Mouse (Mus musculus): ENCODE results near the gene Setd4. TPM values are rescaled to one million over a fixed set of nuclear protein-coding genes. Genes with fewer than 3 reads are reported as not detected.

Gene Setd4
- total RNA-seq, 4 experiments from 2014 or later = 4.0 to 11.5 (median 7.1) TPM

DNA sequence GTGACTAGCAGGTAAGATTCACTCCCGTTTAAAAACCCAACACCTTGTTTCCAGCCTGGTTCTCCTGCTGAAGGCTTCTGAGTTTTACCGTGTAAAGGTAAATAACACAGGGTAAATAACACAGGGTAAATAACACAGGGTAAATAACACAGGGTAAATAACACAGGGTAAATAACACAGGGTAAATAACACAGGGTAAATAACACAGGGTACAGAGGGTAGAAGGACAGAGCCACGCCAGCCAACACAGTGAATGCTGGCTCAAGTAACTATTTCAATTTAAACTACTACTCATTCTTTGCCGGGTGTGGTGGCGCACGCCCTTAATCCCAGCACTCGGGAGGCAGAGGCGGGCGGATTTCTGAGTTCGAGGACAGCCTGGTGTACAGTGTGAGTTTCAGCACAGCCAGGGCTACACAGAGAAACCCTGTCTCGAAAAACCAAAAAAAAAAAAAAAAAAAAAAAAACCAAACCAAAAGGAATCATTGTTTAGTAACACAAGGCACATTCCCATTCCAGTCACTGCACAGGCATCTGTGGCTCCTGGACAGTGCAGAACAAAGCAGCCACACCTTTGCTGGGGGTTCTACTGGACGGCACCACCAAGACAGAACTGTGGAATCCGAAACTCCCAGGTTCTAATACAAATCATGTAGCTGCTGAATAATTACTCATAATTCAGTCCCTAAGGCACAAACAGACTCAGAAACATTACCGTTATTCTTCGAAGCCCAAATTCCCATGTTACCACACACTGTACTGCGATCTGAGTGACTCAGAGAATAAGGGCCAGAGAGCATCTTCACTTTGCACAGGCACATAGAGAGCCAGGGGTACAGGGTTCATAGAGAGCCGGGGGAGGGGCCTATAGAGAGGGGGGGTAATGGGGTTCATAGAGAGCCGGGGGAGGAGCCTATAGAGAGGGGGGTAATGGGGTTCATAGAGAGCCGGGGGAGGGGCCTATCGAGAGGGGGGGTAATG is 12.1 kb downstream of the Setd4 start:
- no peak for DNase-seq

DNA sequence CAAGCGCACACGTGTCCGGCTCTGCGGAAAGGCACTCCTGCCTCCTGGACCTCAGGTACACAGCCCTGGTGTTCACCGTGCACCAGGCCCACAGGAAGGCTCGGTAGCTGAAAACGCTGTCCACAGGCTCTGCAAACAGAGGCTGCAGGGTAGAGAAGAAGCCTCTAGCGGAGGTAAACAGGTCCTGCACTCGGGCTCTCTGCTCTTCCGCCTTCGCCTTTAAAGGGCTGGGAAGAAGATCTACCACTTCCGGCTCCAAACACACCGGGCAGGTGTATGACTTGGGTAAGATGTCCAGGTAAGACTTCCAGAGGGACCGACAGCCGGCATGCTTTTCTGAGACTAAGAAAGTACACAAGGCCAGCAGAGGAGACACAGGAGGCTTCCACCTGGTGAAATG is 12.9 kb downstream of the Setd4 start:
- no peak for DNase-seq

DNA sequence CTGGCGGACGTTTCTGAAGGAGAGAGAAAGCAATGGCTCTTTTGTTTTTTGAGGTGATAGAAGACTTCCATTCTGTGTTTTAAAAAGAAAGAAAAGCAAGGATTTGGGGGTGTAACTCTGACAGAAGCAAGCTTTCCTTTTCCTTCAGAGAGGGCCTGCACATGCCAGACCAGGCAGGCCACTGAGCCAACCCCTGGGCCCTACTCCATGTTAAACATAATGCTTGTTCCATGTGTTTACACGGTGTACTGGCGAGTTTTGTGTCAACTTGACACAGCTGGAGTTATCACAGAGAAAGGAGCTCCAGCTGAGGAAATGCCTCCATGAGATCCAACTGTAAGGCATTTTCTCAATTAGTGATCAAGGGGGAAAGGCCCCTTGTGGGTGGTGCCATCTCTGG is 15.6 kb downstream of the Setd4 start:
- no peak for DNase-seq

DNA sequence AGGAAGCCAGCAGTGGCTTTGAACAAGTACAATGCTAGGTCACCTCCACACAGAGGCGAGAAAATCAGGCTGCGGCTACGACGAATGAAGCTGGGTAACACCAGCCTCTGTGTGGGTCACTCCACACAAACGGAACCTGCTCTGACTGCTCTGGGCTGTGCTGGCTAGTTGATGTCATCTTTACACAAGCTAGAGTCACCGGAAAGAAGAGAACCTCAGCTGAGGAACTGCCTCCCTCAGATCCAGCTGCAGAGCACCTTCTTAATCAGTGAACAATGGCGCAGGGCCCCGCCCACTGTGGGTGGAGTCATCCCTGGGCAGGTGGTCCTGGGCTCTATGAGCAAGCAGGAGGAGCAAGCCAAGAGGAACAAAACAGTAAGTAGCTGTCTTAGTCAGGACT is 17.5 kb downstream of the Setd4 start:
- no peak for DNase-seq

DNA sequence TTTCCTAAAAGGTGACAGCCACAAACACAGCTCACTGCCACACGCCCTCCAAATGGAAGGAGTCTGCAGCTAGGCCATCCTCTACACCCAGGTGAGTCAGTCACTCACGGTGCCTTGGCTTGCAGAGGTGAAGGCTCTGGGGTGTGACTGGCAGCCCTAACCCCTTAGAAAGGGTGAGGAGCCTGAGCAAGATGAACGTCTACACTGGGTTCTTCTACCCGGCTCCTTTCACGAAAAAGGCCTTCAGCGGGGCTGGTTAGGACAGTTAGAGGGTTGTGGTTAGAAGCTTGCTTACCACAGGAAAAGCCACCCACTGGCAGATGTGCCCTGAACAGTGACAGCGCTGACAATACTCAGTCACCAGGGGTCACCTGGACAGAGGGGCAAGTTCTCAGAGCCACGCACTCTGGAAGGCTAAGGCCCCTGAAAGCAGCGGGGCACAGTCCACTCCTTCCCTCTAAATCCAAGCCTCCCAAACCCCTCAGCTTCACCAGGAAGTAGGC is 18.1 kb downstream of the Setd4 start:
- DNase-seq = no peak

DNA sequence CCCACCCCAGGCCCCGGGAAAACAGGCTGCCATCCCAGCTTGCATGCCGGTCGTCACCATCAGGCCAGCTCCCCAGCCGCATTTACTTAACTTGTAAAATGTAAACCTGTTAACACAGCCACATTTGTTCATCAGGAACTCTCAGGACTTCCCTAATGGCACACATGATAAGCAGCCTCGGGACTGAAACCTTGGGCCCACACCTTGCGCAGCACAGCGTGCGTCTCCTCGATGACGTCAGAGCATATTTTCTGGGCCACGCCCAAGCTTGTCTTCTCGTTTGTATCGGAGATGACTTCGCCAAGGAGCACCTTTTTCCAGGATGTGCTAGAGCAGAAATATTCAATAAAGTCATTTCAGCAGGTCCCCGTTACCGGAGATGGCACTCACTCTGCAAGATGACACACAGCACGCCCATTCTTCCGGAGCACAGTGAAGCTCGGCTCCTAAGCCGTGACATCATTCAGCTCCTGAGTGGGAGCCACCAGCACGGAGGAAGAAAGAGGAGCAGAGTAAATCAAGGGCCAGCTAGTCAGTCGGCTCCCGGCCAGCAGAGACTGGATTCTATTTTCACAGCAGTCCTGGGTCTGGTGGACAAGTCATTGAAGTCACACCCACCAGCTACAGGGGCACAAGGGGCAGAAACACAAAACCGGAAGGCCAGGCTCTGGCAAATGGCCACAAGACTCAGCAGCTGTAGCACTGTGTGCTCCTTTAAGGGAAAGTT is 18.7 kb downstream of the Setd4 start:
- DNase-seq = no peak

DNA sequence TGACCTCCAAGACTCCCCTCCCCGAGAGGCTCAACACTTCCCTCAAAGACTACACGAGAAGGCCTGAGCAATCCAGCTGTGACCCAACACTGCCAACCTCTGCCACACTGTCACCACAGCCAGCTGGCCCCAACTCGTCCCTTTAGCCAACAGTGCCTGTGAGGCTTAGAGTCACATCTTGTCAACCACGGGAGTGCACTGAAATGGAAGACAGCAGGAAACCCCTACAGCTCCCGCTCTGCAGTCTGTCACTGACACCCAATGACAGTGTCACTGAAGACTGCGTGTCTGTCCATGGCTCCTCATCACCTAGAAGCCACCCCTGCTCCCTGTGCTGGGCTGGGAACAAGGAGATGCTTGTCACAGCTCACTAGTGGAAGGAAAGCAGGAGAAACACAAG is 22.7 kb downstream of the Setd4 start:
- no peak for DNase-seq

DNA sequence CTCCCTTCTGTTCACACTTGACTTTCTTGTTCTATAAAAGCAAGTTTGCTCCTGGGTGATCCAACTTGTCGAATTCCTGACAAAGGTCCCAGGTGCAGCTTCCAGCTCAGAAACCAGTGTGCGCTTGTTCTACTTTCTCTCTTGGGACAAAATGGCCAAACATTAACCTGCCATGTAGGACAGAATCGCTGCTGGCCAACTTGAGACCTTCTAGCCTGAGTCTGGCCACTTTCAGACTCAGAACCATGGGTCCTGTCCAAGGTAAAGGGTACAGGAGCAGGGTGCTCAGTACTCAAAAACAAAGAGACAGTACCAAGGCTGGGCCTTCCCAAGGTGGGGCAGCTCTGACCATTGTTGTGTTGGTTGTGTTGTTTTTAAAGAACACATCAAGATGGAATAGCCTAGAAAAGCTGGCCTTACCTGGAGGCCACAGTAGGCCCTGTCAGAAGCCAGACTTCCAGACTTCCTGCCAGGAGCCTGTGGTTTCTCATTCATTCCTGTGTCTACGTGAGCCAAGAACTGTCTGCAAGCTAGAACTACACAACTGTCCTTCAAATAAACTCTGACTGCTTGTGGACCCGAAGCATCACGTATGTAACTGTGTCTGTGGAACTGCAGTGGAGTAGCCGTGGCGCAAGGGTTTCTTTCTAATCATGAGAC is 25.4 kb downstream of the Setd4 start:
- no peak for DNase-seq

DNA sequence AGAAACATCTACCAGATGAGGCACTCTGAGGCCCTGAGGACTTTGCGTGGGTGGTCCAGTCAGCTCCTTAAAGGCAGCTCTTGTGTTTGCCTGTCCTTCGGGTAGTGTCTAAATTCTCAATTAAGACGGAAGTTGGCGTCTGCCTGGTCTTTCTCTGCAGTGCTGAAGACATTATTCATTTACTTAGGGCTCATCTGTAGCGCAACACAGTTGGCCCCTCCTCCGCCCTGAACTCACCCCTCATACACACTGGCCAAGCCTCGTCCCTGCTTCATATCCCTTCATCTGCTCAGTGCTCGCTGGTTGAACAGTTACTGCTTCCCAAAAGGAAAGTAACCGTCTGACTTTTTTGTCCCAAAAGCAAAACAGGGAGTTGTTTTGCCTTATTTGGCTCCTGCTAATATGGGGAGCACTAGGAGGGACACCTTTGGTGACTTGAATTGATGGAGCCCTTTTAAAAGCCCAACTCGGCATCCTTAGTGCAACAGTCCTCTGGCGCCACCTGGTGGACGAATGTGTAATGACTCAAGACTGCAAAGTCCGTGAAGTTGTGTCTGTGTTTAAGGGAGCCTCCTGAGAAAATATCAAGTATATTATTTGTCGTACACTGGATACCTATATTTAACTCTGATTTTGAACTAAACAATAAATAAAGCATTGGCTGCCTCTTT is 27.3 kb downstream of the Setd4 start:
- DNase-seq = peak; percentile 45

DNA sequence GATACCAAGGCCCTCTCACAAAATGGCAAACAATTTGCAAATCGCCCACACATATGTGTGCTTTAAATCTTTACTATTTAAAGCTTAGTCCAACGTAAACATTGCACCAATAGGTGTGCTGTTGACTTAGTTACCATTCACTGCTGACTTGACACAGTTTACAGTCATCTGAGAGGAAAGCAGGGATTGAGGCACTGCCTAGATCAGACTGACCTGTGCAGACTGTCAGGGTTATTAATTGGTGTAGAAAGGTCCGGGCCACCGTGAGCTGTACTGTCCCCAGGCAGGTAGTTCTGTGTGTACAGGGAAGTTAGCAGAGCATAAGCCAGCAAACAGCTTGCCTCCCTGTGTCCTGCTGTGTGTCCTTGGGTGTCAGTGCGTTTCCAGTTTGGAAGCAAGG is 28.3 kb downstream of the Setd4 start:
- no peak for DNase-seq

DNA sequence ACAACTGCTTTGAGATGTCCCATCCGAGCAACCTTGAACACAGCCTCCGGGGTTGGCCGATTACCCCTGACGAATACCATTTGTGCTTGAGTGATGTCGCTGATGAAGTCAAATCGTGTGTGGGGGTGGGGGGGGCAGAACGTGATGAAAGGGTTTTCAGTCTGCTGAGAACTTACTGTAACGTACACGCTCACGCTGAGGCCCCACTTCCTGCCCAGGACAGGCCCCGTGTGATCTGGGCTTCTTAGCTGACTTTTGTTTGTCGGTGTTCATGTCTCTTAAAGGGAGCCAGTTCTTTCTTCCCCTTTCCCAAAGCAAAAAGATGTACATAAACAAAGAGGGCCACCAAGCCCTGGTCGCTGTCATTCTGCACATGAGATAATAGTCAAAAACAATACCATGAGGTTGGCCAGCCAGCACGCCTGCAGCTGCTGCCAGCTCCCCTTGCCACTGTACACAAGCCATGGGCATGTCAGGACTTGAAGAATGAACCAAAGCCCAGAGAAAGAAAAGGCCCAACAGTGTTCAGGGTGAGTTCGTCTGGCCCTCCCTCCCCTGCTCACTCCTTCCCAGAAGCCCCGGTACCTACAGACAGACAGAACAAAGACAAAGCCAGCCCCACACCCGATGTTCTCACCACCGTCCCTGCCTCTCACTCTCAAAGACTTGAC is 29.2 kb downstream of the Setd4 start:
- no peak for DNase-seq

DNA sequence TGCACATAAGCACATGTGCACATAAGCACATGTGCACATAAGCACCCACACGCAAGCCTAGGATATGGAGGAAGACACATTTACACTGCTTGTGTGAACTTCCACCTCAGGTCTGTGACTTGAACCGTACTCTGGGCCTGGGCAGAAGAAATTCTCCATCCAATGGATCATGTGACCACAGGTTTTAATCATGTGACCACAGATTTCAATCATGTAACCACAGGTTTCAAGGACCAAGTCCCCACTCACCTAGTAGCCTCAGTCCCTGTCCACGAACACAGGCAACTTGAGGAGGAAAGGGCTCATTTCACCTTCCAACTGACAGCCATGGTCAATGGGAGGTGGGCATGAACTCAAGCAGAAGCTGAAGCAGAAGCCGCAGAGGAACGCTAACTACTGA is 30.4 kb downstream of the Setd4 start:
- no peak for DNase-seq

DNA sequence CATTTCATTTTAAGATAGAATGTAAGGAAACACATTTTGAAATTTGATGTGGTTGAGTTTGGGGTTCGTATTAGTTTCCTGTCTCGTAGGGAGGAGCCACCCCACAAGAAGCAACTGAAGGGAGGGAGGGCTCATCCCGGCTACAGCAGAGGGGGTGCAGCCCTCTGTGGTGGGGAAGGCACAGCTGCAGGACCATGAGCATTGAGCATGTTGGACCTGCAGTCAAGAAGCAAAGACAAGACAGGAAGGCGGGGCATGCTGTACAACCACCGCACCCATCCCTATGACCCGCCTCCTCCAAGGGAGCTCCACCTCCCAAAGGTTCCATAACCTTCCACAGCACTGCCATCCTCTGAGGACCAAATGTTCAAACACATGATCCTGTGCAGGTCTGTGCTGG is 31.5 kb downstream of the Setd4 start:
- no peak for DNase-seq

DNA sequence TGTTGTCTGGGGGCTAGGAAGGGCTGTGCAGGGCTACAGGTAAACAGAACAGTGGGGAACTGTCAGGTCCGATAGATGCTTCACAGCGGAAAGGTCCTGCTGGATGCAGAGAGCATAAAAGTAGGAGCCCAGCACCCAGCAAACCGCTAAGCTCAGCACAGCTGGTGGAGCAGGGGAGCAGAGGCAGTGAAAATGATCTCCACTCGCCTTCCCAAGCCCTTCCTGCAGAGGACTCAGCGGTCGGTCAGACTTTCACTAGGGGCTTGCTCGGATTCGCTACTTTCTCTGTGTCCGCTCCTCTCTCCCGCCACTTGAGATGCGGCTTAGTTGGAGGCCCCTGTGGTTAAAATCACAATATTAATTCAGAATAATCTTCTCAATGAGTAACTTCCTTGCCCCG is 45.4 kb downstream of the Setd4 start:
- no peak for DNase-seq

DNA sequence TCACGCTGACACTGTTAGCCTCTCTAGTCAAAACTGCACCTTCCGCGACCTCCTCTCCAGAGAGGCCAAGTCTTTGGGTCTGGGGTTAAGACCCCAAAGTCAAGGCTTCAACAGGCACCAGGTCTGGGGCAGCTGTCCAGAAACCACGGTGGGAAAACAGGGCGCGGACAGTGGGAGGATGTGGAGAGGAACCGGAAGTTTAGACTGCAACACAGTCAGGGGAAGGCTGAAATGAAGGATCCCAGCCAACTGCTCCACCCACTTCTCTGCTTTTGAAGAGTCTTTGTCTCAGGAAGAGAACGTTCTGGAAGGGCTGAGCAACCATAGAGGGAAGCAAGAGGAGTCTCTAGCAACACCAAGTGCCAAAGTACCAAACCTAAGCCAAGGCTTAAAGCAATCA is 46.2 kb downstream of the Setd4 start:
- DNase-seq = no peak

DNA sequence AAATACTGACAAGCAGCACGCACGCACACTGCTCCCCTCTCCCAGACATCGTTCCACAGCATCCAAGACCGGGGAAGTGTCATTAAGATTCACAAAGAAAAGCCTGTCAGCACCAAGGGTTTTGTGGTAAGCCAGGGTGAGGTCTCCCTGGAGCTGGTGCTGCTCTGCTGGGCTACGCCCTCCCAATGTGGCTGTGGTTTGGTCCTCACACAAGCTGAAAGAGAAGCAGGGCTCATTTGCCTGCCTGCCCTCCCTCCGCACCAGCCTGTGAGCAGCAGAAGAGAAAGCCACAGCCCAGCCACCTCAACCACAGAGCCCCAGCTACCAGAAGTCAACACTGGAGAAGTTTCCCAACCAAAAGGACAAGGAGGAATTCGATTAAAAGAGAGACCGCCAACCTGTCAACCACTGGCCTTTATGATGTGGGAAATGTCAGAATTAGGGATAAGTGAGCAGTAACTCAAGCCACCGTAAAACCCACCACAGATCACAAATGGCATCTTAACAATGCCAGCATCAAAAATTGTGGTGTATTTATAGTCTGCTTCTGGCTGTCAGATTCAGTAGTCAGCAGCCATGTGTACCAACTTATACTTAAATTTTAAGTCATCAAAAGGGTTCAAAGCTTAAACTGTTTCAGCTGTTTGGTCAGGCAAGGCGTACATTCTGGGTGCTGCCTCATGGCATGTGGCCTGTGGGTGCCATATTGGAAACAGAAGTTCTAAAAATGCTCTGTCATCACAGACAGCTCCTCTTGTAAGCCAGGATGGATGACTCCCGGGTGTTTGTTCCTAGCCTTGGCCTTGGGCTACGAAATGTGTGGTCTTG is 51.0 kb downstream of the Setd4 start:
- no peak for DNase-seq

DNA sequence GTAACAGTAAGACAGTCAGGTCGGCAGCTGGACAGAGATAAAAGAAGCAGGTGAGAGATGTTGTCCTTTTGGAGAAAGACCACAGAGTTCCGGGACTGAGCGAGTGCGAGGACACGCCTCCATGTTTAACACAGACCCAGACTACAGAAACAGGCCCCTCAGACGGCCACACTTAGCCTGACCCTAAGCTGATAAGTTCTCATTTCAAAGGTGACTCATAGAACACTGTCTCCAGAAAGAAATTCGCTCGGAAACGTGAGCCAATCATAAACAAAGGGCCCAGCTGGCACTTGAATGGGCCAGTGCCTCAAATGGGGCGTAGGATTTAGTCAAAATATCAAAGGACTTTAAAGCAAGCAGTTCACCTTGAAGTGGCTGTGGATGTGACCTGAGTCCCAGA is 54.6 kb downstream of the Setd4 start:
- DNase-seq = no peak

DNA sequence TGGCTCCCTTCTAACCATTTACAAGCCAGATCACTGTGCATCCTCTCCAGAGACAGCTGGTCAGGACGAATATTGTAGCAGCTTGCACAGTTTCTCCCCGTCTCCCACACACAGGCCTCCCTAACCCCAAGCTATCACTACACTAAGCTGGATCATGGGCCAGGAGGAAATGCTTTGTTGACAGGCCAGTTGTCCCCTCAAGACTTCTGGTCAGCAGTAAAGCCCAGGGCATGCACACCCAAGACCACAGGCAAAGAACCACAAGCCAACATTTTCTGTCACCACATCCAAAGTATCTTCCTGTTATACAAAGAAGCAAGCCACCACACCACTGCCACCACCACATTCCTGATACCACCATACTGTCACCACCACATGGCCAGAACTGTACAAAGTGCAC is 55.8 kb downstream of the Setd4 start:
- no peak for DNase-seq

DNA sequence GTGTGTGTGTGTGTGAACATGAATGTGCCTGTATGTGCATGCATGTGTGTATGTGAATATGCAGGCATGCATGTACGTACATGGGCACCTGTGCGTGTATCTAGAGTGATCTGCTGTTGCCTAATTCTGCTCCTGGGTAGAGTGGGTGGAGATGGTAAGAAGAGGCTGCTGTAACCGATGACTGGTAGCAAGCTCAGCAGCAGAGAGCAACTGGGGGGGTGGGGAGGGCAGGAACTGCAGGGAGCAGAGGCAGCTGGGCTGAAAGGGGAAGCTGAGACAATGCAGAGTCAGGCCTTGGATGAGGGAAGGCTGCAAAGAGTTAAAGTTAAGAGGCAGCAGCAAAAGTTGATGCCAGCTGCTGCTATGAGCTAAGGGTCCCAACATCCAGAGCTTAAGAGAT is 56.7 kb downstream of the Setd4 start:
- DNase-seq = no peak

DNA sequence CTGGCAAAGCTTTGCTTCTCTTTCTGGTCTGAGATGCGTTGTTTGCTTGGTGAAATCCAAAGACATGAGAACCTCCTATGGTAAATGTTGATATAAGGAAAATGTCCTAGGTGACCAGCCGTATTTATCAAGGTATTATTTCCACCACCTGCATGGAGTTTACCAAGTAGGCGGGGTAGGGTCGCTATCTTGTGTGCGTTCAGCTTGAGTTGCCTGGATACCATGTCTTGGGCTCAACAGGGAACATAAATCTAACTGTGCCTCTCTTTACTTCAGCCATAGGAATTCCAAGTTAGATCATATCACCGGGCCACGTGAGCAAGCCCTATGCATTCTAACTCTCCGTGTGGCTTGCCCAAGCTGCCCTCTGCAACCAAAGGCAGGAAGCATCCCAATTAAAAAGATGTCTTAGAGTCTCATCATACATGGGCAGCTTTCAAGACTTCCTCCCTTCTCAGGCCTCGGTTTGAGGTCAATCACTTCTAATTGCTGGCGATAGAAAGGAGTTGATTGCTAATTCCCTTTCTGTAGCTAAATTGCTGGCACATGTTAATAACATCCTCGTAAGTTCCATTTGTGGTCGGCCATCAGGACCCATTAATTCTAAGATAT is 57.4 kb downstream of the Setd4 start:
- DNase-seq = no peak

DNA sequence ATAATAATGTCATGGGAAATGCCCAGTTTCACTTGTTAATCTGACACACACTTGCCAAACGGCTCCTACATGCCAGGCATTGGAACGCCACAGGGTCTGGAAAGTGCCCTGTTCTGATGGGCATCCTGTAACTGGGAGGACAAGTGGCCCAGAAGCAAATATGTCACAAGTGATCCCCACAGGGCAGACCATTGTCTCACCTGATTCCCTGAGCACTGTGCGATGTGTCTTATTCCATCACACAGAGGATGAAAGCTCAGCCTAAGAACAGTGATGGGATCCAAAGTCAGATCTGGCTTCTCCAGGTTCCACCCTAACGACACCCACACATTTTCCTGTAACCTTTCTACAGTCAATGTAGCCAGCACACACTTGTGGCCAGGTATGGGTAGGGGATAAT is 58.9 kb downstream of the Setd4 start:
- no peak for DNase-seq

All from adrenal gland, adult 8-10 months (tissue).